Mouse (Mus musculus) kidney, postnatal 0 days (tissue): ENCODE results near the gene Ackr4. TPM values are rescaled to one million over a fixed set of nuclear protein-coding genes. Genes with fewer than 3 reads are reported as not detected.
A peak's percentile ranks its signal among the peaks of the same experiment; 100 is the strongest.

Source experiments
- ATAC-seq: fragments of 200-750 bp; cut with Nextera tagmentation; replicated peaks from 2 replicates; pipeline ENCODE4 v1.8.0; 2017; ENCODE audit warnings: low read depth, moderate number of reproducible peaks, moderate TSS enrichment, moderate library complexity; ENCODE audit not compliant: low FRiP score
- DNase-seq: peaks from one replicate; pipeline ENCODE4 v3.0.0-alpha.2; 2016; ENCODE audit warnings: low spot score
- H3K27ac ChIP-seq: fragments of 300-500 bp; sonication (generic); 2 replicates; pipeline ENCODE4 v1.5.1; 2014; ENCODE audit warnings: mild to moderate bottlenecking
- H3K27me3 ChIP-seq: fragments of 300-500 bp; sonication (generic); 2 replicates; pipeline ENCODE4 v1.6.1; 2014; ENCODE audit warnings: low read length, mixed read lengths; ENCODE audit not compliant: insufficient read depth
- H3K36me3 ChIP-seq: fragments of 300-500 bp; sonication (generic); 2 replicates; pipeline ENCODE4 v1.6.1; 2014; ENCODE audit warnings: low read length, mixed read lengths; ENCODE audit not compliant: insufficient read depth
- H3K4me1 ChIP-seq: fragments of 300-500 bp; sonication (generic); replicated peaks from 2 replicates; pipeline ENCODE4 v1.6.1; 2014; ENCODE audit warnings: antibody characterized with exemption, low read length, mixed read lengths; ENCODE audit not compliant: insufficient read depth
- H3K4me2 ChIP-seq: fragments of 300-500 bp; sonication (generic); 2 replicates; pipeline ENCODE4 v1.6.1; 2014; ENCODE audit warnings: mild to moderate bottlenecking, low read length, moderate library complexity, mixed read lengths
- H3K4me3 ChIP-seq: fragments of 300-500 bp; sonication (generic); replicated peaks from 2 replicates; pipeline ENCODE4 v1.5.1; 2014; ENCODE audit warnings: low read depth, low read length
- H3K9ac ChIP-seq: fragments of 300-500 bp; sonication (generic); 2 replicates; pipeline ENCODE4 v1.6.1; 2014; ENCODE audit warnings: low read depth, low read length
- H3K9me3 ChIP-seq: fragments of 300-500 bp; sonication (generic); replicated peaks from 2 replicates; pipeline ENCODE4 v1.6.1; 2016; ENCODE audit warnings: low read length, inconsistent platforms, mixed read lengths
- CTCF ChIP-seq: IDR thresholded peaks from 2 replicates; pipeline ENCODE4 v1.5.1; 2016; ENCODE audit warnings: antibody characterized with exemption, low read depth, mild to moderate bottlenecking, moderate library complexity
- WGBS: fragments of 180-500 bp; shearing (Covaris S2); extraction: QIAGEN DNeasy Blood & Tissue Kit; methylation state at CpG from one replicate; pipeline ENCODE4 v1.1.7; 2014; 5-methylcytosine and 5-hydroxymethylcytosine counted together
- polyA plus RNA-seq: library from polyadenylated mRNA; unstranded; fragments of >200 nt; fragmentation: Nextera tagmentation; extraction: Ambion mirVana; gene quantifications from 2 replicates; pipeline ENCODE4 v1.2.1, GENCODE M21; 2015

Ackr4 gene
- polyA plus RNA-seq, 1 experiment from 2014 or later = 2.3 TPM

- H3K36me3 ChIP-seq = no peaks in the 10 kb centered on the region
- no peak overlapping the region for H3K4me2 ChIP-seq
- peak; percentile 61 for TF ChIP-seq CTCF
- H3K4me3 ChIP-seq = no peak overlapping the region
- no peaks in the 10 kb centered on the region for H3K4me1 ChIP-seq
- ATAC-seq (peak; percentile 31; the same call in 1 of the 2 replicates), DNase-seq (no peak)
- H3K9me3 ChIP-seq = no peaks in the 10 kb centered on the region
- H3K9ac ChIP-seq = no peak overlapping the region
- no peaks in the 10 kb centered on the region for H3K27me3 ChIP-seq
- no peak overlapping the region for H3K27ac ChIP-seq
- WGBS = 87% methylated on average over 8 of the region's 8 CpGs
Measured at GRCm38 (mm10) chr9:104144314-104144996, 17.7 kb upstream of the Ackr4 start.

GRCm38 (mm10) chr9:104142805-104143204 is 16.1 kb upstream of the Ackr4 start:
- no peaks in the 10 kb centered on the region for H3K36me3 ChIP-seq
- H3K9ac ChIP-seq = no peak overlapping the region
- 75% methylated on average over 14 of the region's 14 CpGs for WGBS
- no peaks in the 10 kb centered on the region for H3K9me3 ChIP-seq
- no peak overlapping the region for H3K4me3 ChIP-seq
- no peaks in the 10 kb centered on the region for H3K4me1 ChIP-seq
- ATAC-seq = no peak
- H3K27ac ChIP-seq = no peak overlapping the region
- H3K4me2 ChIP-seq = no peak overlapping the region
- TF ChIP-seq CTCF = no peak
- no peaks in the 10 kb centered on the region for H3K27me3 ChIP-seq
- no peak for DNase-seq

- 84% methylated on average over 6 of the region's 6 CpGs for WGBS
- H3K4me1 ChIP-seq = no peaks in the 10 kb centered on the region
- H3K27me3 ChIP-seq = no peaks in the 10 kb centered on the region
- no peak overlapping the region for H3K4me3 ChIP-seq
- H3K4me2 ChIP-seq = no peak overlapping the region
- no peak overlapping the region for H3K27ac ChIP-seq
- ATAC-seq (no peak), DNase-seq (no peak)
- H3K9me3 ChIP-seq = no peaks in the 10 kb centered on the region
- H3K9ac ChIP-seq = no peak overlapping the region
- no peaks in the 10 kb centered on the region for H3K36me3 ChIP-seq
- TF ChIP-seq CTCF = no peak
Measured at GRCm38 (mm10) chr9:104140351-104140750, 13.6 kb upstream of the Ackr4 start.

GRCm38 (mm10) chr9:104130141-104130755 is 3.5 kb upstream of the Ackr4 start:
- Histone ChIP-seq H3K9me3 (no peaks in the 10 kb centered on the region), H3K4me2 (no peak overlapping the region), H3K27me3 (no peaks in the 10 kb centered on the region), H3K9ac (no peak overlapping the region), H3K27ac (no peak overlapping the region), H3K36me3 (no peaks in the 10 kb centered on the region), H3K4me3 (no peak overlapping the region), H3K4me1 (no peaks in the 10 kb centered on the region; the same call in 1 of the 2 replicates)
- WGBS = 81% methylated on average over 9 of the region's 9 CpGs
- ATAC-seq (no peak), DNase-seq (peak; percentile 30)
- TF ChIP-seq CTCF = no peak

GRCm38 (mm10) chr9:104128110-104128509 is 1.4 kb upstream of the Ackr4 start:
- Histone ChIP-seq H3K27ac (no peak overlapping the region), H3K4me3 (no peak overlapping the region), H3K36me3 (no peaks in the 10 kb centered on the region), H3K4me1 (peaks cover 2% of the 10 kb centered on the region), H3K9ac (no peak overlapping the region), H3K9me3 (no peaks in the 10 kb centered on the region), H3K27me3 (no peaks in the 10 kb centered on the region), H3K4me2 (no peak overlapping the region)
- TF ChIP-seq CTCF = no peak
- 75% methylated on average over 2 of the region's 2 CpGs for WGBS
- ATAC-seq = no peak
- no peak for DNase-seq

- Histone ChIP-seq H3K4me3 (no peak overlapping the region), H3K4me2 (0 out of 2 replicates have a peak overlapping the region, but pooled peaks have one; percentile 1), H3K27me3 (no peaks in the 10 kb centered on the region), H3K9ac (no peak overlapping the region), H3K27ac (peak overlapping the region; percentile 77), H3K36me3 (no peaks in the 10 kb centered on the region), H3K4me1 (peaks cover 5% of the 10 kb centered on the region), H3K9me3 (no peaks in the 10 kb centered on the region)
- TF ChIP-seq CTCF = no peak
- 13% methylated on average over 5 of the region's 5 CpGs for WGBS
- ATAC-seq = peak; percentile 42; the same call in 1 of the 2 replicates
- peak; percentile 96 for DNase-seq
Measured at GRCm38 (mm10) chr9:104123622-104124021, 3.1 kb downstream of the Ackr4 start.
